Mouse (Mus musculus) thymus, postnatal 14 days (tissue): ENCODE results near the gene H2al1f.
"Not testable (repeated sequence)": the region's sequence is repeated elsewhere in the genome, so short reads cannot be mapped to it uniquely, and the experiment has no call there.

Source experiments
- DNase-seq: peaks from one replicate; pipeline ENCODE4 v3.0.0; 2021

Gene H2al1f

DNA sequence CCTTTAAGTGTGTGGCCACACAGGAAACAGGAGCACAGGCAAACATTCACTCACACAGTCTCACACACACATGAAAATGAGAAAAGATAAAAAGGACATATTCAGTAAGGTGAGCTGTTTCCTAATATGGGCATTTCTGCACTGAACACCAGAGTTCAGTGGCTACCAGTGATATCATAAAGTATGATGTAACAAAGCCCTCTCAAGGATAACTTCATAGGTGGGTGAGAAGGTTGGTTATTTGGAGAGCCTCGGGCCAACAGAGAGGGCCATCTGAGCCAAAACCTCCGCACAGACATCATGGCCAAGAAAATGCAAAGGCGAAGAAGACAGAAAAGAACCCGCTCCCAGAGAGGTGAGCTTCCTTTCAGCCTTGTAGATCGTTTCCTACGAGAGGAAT lies at the start of gene H2al1f:
H2al1f (plus strand) TSS at position 301 of the 400 bp plus-strand sequence.
- not testable (repeated sequence) for DNase-seq

DNA sequence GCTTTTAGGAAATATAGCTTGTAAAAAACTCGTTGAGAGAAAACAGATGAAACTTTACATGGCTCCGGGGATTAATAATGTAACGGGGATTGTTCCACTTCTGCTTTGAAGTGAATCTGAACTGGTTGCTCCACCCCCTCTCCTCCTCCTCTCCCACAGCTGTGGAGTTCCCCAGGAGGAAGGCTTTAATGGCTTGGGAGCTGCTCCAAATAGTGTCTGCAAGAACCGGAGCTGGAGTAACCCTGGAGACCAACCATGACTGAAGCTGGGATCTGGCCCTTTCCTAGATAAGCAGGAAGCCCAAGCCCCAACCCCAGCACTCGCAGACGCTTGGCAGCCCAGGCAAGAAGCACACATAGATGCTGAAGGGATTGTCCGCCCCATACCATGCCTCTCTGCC lies 47.2 kb upstream of the H2al1f start:
- no peak for DNase-seq

DNA sequence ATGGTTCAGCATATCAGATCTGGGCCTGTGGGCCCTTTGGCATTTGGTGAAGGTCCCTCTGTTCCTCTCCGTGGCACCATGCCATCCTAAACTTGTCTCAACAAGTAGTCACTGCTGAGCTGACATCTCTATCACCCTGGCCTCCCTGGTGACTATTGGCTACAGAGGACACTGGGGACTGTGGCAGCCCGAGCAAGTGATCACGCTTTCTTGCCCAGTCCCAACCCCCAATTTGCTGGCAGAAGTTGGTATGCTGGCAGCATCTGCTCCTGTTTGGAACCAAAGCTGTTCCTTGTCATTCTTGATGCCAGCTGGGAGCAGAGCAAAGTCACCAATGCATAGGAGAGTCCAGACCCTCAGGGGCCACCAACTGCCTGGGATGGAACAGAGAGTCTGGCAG lies 45.9 kb upstream of the H2al1f start:
- no peak for DNase-seq

DNA sequence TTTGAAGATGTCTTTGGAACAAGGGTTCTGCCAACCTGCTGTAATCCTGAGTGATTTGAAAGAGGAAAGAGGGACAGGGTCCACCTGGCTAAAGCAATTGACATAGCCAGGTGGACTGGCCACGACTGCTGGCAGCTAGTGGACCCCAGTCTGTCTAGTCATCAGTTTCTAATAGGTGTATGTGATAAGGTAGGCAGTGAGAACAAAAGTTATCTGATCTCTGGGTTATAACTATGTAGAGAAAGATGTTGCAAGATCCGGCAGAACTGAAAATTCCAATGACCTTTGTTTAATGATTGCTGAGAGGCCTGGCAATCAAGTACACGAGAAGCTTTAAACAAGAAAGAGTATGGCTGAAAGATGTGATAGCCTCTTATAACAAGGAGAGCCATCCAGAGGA lies 41.8 kb upstream of the H2al1f start:
- DNase-seq = no peak

DNA sequence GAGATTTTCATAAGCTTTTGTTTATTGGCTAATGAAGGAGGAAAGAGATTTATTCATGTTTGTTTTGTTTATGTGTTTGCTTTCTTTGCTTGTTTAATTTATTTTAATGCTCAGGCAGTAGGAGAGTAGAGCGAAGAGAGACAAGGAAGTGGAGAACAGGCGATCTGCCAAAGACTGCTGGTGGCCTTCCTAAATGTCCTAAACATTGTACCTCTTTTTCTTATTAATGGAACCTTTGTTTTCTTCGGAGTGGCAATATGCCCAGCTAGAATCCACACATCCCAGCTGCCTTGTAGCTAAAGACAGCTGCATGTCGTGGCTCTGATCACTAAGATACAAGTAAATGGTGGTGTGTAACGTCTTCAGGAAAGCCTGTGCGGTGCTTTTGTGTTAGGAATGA lies 37.9 kb upstream of the H2al1f start:
- DNase-seq = no peak

DNA sequence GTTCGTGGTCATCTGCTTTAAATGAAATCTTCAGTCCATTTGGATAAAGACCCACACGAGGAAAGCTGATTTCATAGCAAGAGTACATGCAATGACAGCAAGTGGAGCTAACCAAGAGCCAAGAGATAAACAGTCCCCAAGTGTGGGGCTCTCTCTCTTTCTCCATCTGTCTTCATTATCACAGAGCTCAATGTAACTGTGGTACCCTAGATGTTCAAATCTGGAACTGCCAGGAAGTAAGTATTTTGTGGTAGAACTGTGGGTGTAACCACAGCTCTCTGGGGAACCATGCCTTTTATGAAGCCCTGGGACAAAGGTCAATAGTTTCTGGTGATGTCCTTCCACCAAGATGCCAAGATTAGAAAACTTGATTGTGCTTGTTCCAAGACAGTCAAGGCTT lies 34.2 kb upstream of the H2al1f start:
- no peak for DNase-seq

DNA sequence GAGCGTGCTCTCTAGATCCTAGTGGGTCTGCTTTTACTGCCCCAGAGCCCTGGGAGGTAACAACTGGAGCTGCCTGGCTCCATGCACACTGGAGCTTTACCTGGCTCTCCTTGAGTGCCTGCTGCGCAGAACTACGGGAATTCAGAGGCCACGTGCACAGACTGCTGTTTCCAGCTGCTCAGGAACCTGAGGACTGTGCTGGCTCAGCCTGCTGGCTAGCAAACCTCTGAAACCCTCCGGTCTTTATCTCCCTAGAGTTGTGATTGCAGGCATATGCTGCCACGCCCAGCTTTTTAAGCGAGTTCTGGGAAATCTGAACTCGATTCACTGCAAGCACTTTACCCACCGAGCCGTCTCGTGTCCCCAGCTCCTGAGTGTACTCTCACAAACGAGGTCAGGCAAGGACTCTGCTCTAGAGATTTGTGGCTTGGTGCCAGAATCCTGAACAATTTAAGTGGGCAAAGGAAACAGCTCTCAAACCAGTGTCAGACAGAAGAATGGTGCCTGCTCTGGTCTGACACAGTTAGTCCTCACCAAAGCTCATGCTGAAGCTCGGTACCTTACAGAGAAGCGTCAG lies 26.6 kb upstream of the H2al1f start:
- no peak for DNase-seq

DNA sequence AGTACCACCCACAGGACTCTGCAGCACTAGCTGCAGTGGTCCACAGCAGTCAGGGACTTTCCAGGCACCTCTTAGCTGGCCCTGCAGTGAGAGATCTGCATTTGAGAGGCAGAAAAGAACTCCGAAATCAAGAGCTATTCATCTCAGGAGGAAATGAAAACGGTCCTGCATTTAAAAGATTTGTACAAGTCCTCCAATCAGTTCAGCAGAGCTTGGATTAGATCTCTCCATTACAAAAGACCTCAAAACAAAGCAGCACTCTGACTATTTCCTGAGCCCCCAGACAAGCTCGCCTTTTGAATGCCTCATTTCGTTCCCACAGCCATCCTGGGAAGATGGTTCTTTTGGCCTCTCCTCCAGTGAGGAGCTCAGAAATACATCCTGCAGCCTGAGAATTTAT lies 25.7 kb upstream of the H2al1f start:
- DNase-seq = no peak

DNA sequence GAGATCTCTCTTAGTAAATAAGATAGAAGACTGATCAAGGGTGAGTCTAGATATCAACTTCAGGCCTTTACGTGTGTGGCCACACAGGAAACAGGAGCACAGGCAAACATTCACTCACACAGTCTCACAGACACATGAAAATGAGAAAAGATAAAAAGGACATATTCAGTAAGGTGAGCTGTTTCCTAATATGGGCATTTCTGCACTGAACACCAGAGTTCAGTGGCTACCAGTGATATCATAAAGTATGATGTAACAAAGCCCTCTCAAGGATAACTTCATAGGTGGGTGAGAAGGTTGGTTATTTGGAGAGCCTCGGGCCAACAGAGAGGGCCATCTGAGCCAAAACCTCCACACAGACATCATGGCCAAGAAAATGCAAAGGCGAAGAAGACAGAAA lies 16.0 kb upstream of the H2al1f start, which contains the start of gene H2al1a:
H2al1a (plus strand) TSS at position 301 of the 400 bp plus-strand sequence.
- DNase-seq = not testable (repeated sequence)

DNA sequence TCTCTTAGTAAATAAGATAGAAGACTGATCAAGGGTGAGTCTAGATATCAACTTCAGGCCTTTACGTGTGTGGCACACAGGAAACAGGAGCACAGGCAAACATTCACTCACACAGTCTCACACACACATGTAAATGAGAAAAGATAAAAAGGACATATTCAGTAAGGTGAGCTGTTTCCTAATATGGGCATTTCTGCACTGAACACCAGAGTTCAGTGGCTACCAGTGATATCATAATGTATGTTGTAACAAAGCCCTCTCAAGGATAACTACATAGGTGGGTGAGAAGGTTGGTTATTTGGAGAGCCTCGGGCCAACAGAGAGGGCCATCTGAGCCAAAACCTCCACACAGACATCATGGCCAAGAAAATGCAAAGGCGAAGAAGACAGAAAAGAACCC lies 12.8 kb upstream of the H2al1f start, which contains the start of gene H2al1b:
H2al1b (plus strand) TSS at position 301 of the 400 bp plus-strand sequence.
- DNase-seq = not testable (repeated sequence)

DNA sequence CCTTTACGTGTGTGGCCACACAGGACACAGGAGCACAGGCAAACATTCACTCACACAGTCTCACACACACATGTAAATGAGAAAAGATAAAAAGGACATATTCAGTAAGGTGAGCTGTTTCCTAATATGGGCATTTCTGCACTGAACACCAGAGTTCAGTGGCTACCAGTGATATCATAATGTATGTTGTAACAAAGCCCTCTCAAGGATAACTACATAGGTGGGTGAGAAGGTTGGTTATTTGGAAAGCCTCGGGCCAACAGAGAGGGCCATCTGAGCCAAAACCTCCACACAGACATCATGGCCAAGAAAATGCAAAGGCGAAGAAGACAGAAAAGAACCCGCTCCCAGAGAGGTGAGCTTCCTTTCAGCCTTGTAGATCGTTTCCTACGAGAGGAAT lies 9.6 kb upstream of the H2al1f start, which contains the start of gene H2al1c:
H2al1c (plus strand) TSS at position 301 of the 400 bp plus-strand sequence.
- not testable (repeated sequence) for DNase-seq

DNA sequence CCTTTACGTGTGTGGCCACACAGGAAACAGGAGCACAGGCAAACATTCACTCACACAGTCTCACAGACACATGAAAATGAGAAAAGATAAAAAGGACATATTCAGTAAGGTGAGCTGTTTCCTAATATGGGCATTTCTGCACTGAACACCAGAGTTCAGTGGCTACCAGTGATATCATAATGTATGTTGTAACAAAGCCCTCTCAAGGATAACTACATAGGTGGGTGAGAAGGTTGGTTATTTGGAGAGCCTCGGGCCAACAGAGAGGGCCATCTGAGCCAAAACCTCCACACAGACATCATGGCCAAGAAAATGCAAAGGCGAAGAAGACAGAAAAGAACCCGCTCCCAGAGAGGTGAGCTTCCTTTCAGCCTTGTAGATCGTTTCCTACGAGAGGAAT lies 6.4 kb upstream of the H2al1f start, which contains the start of gene H2al1d:
H2al1d (plus strand) TSS at position 301 of the 400 bp plus-strand sequence.
- DNase-seq = not testable (repeated sequence)

DNA sequence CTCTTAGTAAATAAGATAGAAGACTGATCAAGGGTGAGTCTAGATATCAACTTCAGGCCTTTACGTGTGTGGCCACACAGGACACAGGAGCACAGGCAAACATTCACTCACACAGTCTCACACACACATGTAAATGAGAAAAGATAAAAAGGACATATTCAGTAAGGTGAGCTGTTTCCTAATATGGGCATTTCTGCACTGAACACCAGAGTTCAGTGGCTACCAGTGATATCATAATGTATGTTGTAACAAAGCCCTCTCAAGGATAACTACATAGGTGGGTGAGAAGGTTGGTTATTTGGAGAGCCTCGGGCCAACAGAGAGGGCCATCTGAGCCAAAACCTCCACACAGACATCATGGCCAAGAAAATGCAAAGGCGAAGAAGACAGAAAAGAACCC lies 3.3 kb upstream of the H2al1f start, which contains the start of gene H2al1e:
H2al1e (plus strand) TSS at position 301 of the 400 bp plus-strand sequence.
- not testable (repeated sequence) for DNase-seq

DNA sequence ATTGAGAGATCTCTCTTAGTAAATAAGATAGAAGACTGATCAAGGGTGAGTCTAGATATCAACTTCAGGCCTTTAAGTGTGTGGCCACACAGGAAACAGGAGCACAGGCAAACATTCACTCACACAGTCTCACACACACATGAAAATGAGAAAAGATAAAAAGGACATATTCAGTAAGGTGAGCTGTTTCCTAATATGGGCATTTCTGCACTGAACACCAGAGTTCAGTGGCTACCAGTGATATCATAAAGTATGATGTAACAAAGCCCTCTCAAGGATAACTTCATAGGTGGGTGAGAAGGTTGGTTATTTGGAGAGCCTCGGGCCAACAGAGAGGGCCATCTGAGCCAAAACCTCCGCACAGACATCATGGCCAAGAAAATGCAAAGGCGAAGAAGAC lies 3.0 kb downstream of the H2al1f start, which contains the start of gene H2al1g:
H2al1g (plus strand) TSS at position 301 of the 400 bp plus-strand sequence.
- DNase-seq = not testable (repeated sequence)

DNA sequence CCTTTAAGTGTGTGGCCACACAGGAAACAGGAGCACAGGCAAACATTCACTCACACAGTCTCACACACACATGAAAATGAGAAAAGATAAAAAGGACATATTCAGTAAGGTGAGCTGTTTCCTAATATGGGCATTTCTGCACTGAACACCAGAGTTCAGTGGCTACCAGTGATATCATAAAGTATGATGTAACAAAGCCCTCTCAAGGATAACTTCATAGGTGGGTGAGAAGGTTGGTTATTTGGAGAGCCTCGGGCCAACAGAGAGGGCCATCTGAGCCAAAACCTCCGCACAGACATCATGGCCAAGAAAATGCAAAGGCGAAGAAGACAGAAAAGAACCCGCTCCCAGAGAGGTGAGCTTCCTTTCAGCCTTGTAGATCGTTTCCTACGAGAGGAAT lies 6.2 kb downstream of the H2al1f start, which contains the start of gene H2al1h:
H2al1h (plus strand) TSS at position 301 of the 400 bp plus-strand sequence.
- DNase-seq = not testable (repeated sequence)

DNA sequence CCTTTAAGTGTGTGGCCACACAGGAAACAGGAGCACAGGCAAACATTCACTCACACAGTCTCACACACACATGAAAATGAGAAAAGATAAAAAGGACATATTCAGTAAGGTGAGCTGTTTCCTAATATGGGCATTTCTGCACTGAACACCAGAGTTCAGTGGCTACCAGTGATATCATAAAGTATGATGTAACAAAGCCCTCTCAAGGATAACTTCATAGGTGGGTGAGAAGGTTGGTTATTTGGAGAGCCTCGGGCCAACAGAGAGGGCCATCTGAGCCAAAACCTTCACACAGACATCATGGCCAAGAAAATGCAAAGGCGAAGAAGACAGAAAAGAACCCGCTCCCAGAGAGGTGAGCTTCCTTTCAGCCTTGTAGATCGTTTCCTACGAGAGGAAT lies 9.4 kb downstream of the H2al1f start, which contains the start of gene H2al1i:
H2al1i (plus strand) TSS at position 301 of the 400 bp plus-strand sequence.
- not testable (repeated sequence) for DNase-seq

DNA sequence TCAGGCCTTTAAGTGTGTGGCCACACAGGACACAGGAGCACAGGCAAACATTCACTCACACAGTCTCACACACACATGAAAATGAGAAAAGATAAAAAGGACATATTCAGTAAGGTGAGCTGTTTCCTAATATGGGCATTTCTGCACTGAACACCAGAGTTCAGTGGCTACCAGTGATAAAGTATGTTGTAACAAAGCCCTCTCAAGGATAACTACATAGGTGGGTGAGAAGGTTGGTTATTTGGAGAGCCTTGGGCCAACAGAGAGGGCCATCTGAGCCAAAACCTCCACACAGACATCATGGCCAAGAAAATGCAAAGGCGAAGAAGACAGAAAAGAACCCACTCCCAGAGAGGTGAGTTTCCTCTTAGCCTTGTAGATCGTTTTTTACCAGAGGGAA lies 12.6 kb downstream of the H2al1f start, which contains the start of gene H2al1j:
H2al1j (plus strand) TSS at position 301 of the 400 bp plus-strand sequence.
- DNase-seq = not testable (repeated sequence)

DNA sequence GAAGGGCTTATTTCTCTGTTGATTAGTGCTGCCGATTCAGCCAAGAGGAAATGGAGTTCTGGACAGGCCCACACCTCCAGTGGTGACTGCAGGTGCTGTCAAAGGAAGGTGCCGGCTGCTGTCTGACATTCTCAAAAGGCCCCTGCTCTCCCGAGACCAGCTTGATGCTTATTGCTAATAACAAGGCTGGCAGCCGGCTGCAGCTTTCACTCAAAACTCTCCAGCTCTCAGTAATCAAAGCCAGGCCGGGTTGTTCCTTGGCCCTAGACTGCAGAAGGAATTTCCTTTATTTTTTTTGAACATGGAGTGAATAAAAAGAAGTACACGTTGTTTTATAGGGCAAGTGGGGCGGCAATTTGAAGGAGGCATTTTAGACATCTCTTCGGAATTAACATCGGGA lies 30.8 kb downstream of the H2al1f start:
- no peak for DNase-seq

DNA sequence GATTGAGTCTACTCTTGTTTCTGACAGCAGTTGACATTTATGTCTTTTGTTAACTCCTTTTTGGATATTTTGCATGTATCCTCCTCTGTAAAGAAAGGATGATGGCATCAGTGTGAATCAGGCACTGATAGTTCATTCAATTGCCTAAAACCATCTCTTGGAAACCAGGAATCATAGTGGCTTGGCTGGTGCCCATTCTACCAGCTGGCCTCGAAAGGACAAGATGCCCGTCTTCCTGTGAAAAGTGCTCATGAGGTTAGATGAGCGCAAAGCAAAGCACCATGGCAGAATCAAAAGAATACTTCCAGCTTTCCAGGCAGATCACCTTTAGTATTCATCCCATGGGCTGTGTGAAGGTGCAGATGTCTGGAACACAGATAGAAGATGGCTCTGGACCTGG lies 31.8 kb downstream of the H2al1f start:
- DNase-seq = no peak

DNA sequence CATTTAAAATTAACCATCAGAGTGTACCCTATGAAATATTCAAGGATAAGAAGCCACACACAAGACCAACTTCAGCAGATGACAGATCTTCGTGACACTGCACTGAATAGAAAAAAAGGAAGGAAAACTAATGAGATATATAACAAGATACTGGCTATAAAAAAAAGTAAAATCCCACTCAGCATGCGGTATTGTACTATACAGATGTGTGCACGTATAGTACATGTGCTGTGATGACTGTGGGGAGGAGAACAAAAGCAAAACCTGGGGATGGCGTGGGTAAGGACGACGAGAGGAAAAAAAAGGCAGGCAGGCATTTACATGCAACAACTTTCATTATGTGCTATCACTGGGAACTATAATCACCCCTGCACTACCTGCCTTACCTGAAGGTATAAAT lies 45.9 kb downstream of the H2al1f start:
- DNase-seq = no peak

DNA sequence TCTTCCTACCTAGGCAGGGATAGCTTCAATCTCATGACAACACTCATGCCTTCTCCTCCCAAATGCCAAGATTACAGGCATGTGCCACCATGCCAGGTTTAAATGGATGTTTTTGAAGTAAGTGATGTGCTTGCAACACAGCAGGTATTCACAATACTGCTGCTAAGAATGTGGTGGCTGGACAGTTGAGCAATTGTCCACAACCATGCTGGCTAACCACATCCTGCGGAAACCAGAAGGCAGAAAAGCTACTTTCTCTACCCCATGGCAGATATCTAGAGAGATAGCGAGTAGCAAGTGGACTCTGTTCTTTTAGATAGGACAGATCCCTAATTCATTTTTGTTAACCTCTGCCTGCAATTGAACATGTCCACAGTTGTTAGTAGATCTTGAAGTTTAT lies 46.3 kb downstream of the H2al1f start:
- DNase-seq = no peak

DNA sequence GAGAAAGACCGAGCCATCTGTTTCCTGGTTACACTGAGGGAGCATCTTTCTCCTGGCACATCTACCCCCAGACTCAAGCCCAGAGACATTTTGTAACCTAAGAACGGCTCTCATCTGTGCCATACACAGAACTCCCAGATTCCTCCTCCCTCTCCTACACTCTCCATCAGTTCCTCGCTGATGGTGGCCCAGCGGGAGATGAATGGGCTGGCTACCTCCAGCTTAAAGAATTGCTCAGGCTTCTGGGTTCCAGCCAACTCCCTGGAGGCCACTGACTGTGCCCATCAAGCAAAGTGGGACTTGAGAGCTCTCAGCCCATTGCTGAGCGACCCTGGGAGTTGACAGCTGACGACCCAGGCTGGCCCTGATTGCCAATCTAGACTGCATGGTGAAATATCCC lies 48.9 kb downstream of the H2al1f start:
- no peak for DNase-seq
